Mouse (Mus musculus): ENCODE measurements around the gene Ier2.
"Not testable (repeated sequence)": the region's sequence is repeated elsewhere in the genome, so short reads cannot be mapped to it uniquely, and the experiment has no call there.

The Ier2 gene

DNA sequence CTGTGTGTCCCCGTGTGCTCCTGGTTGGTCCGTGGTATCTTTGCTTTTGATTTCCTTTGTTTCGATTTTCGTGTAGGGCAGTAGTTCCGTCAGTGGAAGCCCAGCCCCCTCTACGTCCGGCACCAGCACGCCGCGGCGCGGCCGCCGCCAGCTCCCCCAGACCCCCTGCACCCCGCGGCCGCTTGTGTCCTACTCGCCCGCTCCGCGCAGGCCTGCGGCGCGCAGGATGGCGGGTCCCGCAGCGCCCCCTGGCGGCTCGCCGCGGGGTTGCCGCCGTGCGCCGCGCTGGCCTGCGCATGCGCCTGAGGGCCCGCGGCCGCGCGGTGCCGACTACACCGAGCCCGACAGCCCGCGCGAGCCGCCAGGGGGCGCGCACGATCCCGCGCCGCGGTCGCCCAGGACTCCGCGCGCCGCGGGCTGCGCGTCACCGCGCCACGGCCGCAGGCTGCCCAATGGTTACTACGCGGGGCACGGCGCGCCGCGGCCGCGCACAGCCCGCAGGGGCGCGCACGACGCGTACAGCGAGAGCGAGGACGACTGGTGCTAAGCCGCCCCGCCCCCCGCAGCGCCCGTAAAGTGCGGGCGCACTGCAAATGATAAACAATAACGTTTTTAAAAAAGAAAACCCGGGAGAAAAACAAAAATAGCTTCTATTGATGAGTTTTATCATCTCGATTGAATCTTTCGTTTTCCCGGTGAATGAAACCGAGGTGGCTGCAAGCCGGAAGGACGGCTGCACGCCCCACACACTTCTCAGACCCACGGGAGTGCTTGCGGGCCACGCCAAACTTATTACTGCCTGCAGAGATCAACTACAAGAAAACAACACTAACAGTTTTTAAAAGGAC, 23.3 kb downstream of the Ier2 start:
- DNase-seq (ENCODE audit: low spot score) = peak; percentile 96

DNA sequence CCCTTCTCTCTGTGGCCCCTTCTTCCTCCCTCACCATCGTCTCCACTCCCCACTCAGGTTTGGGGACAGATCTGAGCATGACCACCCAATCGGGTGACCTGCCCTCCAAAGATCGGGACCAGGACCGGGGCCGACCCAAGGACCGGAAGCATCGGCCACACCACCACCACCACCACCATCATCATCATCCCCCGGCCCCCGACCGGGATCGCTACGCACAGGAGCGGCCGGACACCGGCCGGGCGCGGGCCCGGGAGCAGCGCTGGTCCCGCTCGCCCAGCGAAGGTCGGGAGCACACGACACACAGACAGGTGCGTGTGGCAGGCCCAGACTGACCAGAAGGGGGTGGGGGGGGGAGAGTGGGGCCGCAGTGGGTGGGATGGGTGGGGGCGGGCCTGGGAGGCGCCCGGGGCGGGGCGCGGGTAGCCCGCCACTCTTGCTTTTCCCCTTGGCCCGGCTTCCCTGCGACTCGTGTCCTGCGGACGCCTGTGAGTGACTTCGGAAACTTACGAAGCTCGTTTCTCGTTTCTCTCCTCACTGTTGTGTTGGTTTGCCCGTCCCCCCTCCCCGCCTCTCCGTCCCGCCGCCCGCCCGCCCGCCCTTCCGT, 24.0 kb downstream of the Ier2 start:
- peak; percentile 47 for DNase-seq (ENCODE audit: low spot score)

DNA sequence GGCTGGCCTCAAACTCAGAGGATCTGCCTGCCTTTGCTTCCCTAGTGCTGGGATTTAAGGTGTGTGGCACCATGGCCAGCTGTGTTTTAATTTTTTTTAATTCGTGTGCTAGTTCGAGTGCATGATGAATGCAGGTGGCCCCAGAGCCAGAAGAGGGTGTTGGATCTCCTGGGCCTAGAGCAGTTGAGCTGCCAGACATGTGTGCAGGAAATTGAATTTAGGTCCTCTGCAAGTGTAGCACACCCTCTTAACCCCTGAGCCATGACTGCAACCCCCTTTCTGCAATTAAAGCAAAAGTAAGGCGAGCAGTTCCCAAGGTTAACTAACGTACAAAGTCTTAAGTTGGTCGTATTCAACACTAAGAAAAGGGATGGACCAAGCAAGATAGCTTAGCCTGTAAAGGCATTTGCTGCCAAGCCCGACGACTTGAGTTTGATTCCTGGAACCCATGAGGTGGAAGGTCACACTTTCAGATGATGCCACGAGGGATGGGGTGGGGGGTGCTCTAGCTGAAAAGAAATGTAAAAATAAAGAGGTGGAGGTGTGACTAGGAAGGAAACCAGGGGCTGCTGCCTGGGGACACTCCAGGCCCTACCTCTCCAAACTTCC, 24.6 kb downstream of the Ier2 start:
- DNase-seq (ENCODE audit: low spot score) = no peak

DNA sequence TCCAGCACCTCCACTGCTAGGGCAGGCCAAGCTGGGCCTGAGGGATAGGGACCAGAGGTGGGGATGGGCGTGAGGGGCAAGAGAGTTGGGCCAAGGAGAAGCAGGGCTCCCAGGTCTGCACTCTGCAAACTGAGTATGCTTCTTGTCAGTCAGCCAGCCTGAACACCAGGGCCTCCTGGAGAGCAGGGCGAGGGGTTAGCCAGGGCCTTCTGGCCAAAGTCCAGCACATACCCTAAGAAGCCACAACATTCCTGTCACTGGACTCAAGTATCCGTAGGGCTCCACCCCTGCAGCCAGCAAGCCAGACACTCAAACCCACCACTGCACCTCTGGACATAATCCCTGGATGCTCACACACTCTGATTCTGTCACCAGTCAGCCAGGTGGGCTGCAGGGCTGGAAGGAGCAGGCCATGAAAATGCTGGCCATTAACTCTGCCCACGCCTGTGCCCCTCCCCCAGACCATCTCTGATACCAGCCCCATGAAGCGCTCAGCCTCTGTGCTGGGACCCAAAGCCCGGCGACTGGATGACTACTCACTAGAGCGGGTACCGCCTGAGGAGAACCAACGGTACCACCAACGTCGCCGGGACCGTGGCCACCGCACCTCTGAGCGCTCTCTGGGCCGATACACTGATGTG, 26.5 kb downstream of the Ier2 start:
- no peak for DNase-seq (ENCODE audit: low spot score)

DNA sequence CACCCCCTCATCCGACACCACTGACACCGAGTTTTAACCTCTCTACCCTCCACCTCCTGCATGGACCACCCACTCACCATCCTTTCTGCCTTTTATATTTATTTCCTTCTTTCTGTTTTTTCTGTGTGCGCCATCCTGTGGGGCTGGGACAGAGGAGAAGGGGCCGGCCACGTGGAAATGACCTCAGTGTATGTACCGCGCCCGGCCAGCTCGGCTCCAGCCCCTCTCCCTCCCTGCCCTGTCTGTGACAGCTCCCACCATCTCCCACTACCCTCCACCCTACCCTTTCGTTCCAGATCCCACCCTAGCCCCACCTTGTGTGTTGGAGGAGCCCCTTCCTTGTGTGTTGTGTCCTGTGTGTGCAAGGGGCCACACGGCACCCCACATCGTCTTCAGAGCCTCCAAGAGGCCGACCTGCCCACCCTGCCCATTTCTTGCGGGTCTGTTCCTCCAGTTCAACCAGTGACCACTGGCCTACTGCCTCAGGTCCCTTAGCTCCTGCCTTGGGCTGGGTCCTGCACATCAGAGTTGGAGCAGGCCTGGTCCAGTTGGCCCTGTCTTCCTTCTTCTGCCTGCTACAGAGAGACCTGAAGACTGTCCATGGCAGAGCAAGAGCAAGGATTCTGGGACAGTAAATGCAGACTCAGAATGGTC, 27.1 kb downstream of the Ier2 start:
- no peak for DNase-seq (ENCODE audit: low spot score)

DNA sequence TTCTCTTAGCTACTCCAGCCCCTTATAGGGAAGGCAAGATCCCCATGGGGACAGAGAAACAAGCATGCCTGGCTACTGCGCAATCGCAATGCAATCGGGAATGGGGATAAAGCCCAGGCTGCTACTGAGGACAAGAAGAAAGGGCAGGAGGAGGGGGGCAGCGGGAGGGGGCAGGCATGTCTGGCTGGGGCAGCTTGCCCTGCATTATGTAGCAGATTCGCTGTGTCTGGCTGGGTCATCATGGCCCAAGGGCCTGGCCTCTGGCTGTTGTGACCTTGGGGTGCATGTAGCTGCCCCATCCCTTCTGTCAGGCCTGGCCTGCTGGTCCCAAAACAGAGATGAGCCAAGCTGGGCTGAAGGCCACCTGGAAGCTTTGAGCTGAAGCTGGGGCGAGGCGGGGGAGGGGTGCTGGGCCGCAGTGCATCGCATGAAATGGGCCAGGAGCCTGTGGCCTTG, 27.8 kb downstream of the Ier2 start:
- DNase-seq (ENCODE audit: low spot score) = peak; percentile 86

DNA sequence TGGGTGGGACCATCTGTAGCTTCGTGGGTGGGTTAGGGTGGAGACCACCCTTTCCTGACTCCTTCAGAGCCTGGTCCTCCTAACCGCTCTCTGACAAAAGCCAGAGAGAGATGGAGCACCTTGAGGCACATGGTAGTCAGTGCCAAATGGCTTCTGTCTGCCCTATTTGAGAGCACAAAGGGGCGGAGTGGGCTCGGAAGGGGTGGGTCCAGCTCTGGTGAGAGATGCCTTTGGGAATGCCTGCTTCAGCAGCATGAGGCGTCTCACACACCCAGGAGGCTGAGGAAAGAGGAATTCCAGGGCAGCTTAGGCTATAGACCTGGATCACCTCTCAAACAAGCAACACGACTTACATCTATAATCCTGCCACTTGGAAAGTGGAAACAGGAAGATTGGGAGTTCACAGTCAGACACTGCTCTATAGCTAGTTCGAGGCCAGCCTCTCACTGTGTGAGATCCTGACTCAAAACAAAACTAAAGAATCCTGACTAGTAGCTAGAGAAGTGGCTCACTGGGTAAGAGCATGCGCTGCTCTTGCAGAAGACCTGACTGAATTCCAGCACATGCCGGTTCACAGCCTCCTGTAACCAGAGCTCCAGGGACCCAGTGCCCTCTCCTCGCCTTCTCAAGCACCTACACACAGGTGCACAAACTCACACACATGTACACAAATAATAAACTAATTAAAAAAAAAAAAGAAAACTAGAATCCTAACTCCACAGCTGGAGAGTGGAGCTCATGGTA, 28.6 kb downstream of the Ier2 start:
- DNase-seq (ENCODE audit: low spot score) = no peak

DNA sequence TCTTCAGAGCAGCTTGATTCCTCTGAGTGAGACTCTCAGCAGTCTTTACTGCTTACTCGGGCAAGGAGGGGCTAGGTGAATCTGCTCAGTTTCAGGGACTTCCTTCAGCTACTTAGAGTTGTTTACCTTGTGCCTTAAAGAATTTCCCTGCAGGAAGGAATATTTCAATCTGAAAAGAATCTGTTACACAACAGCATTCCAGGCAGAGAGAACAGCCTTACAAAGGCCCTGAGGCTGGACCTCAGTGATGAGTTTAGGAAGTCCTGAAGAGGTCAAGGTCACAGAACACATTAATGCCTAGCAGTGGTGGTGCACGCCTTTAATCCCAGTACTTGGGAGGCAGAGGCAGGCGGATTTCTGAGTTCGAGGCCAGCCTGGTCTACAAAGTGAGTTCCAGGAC, 30.8 kb downstream of the Ier2 start:
- no peak for DNase-seq (ENCODE audit: low spot score)

DNA sequence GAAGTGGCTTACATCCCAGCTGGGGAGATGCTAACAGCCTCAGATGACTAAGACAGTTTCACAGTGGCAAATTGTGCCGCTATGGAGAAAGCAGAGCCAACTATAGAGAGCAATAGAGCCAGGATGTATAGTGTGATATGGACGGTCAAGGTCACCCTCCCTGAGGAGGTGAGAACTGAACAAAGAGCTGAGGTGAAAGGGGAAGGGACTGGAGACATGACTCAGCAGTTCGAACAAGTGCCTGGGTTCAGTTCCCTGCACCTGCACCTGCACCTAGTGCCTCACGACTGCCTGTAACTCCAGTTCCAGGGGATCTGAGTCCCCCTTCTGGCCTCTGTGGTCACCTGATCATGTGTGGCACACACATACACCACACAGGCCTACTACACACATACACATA, 32.5 kb downstream of the Ier2 start:
- DNase-seq (ENCODE audit: low spot score) = no peak

DNA sequence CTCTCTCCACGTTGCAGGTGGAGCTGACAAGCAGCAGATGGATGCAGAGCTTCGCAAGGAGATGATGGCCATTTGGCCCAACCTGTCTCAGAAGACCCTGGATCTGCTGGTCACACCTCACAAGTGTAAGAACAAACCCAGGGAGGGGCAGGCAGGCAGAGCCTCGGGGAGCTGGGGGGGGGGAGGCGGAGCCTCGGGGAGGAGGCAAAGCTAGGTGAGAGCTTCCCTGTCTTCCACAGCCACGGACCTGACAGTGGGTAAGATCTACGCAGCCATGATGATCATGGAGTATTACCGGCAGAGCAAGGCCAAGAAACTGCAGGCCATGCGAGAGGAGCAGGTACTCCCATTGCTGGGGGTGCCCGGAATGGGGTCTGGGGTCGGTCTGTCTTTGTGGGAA, 33.1 kb downstream of the Ier2 start:
- no peak for DNase-seq (ENCODE audit: low spot score)

DNA sequence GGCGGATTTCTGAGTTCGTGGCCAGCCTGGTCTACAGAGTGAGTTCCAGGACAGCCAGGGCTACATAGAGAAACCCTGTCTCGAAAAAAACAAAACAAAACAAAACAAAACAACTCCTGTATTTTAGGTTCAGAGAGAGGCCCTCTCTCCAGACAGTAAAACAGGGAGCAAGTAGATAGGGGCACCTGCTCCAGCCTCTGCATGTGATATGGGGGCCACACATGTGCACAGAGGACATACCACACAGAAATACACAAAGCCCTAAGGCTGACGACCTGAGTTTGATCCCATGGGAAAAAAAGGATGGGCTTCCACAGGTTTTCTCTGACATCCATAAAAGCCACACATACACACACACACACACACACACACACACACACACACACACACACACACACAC, 39.2 kb downstream of the Ier2 start:
- not testable (repeated sequence) for DNase-seq (ENCODE audit: low spot score)

DNA sequence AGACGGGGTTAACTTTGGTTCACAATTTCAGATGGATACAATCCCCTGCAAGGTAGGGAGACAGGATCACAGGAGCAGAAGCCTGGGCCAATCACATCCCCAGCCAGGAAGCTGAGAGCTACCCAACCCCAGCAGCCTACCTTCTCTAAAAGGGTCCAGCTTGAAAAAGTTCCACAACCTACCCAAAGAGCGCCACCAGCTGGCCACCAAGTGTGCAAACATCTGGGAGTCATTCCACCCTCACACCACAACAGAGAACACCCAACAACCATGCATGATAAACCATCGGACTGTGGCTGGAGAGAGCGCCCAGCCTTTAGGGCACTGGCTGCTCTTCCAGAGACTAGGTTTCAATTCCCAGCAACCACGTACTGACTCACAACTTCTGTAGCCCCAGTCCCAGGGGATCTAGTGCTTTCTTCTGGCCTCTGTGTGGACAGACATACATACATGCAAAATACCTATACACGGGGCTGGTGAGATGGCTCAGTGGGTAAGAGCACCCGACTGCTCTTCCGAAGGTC, 41.5 kb downstream of the Ier2 start:
- DNase-seq (ENCODE audit: low spot score) = no peak

DNA sequence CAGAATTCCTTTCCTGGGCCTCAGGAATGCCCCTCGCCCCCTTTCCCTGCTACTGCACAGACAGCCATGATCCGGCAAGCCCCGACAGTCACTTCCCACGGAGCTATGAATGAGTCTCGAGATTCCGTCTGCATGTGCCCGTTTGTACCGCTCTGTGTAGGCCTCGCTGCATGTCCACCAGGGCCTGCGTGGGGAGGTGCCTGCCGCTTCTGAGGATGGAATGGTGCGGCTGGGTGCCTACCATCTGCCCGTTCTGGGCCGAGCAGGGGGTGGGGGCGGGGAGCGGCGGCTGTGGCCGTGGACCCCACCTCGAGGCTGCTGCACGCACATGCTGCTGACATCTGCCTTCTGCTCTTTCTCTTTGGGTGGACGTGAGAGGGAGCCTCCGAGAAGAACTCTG, 45.6 kb downstream of the Ier2 start:
- no peak for DNase-seq (ENCODE audit: low spot score)

DNA sequence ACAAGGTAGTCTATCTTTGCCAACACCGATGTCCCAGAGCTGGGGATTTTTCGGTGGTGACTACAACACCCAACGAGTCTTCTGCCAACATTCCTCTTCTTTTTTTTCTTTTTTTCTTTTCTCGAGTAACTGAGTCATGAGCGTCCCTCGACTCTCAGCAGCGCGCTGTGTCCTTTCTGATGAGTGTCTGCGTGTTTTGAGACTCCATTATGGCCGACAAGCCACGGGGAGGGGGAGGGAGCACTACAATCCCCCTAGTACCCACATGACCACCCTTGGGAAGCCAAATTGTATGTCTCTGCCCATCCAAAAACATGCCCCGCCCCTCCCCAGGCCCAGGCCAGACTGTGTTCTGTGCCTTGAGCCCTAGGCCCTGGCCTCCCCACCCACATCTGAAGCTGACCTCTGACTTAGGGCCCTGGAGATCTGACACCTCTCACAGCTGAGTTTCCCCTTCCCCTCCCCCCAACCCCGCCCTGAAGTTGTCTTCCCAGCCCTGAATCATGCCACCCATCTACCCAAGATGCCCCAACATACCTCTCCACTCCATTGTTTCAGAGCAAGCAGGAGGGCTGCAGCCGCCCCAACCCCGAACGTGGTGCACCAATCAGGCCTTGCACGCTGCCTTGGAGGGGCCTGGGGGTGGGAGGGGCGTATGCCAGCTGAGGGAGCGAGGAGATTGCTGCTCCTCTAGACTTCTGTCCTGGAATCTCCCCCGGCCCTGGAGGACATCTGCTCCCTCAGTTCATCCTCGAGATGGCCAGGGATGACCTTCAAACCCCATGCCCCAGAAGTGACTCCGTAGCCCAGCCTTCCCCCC, 46.8 kb downstream of the Ier2 start:
- DNase-seq (ENCODE audit: low spot score) = no peak

DNA sequence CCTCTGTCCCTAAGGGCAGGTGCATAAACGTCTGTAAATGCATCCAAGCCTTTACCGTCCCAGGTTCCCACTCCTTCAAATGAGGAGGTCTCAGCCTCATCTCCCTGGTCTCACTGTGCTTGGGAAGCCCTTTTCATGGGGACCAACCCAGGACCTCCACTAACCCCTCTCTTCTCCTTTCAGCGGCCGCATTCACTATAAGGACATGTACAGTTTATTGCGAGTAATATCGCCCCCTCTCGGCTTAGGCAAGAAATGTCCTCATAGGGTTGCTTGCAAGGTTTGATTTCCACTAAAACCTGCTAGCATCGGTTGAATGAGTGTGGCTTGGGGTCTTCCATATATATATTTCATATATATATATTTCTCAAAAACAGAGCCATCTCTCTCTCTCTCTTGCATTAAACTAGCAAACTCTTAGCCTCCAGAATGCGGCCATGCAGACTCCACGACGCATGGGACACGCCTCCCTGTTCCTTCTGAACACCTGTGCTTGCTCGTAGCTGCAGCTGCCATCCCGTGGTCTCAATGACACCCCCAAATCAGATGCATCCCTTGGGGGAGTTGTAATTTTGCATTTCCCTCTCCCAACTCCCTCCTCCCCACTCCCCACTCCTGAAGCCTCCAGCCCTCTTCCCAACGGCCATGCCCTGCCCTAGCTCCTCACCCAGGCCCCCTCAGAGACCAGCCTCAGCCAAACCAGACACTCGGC, 48.0 kb downstream of the Ier2 start:
- no peak for DNase-seq (ENCODE audit: low spot score)

Data from ovary, postnatal 36 days (tissue).